Mouse (Mus musculus): ENCODE results near the gene Gabrb1. TPM values are rescaled to one million over a fixed set of nuclear protein-coding genes. Genes with fewer than 3 reads are reported as not detected.

The Gabrb1 gene
- total RNA-seq, 1 experiment, result 0.04 TPM

DNA sequence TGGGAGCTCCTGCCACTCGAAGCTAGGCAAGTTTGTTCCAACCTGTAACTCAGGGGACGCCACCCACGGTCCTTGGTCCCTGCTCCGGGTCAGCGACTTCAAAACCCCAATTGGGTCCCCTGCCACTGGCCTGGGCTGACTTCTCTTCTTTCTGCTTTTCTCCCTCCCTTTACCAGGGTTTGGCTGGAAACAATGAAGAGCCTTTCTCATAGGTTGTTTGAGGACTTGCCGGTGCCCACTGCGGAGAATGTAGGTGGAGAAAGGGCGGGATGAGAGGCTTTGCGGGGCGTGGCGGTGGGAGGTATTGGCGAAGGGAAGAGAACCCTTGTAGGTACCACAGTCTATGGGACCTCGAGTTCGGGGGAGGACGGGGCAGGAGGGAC, 193 bp downstream of the Gabrb1 start, which contains the start of gene Gabra4:
Gene Gabra4 (minus strand): TSS at position 194 of the 383 bp plus-strand sequence.
- no peaks in the 10 kb centered on the region for H3K36me3 ChIP-seq (ENCODE audit: control insufficient read depth, insufficient read depth, low read length, poor library complexity, severe bottlenecking)
- TF ChIP-seq MAFK (IDR thresholded peaks at IDR 0.05; ENCODE audit: insufficient read depth, low read depth, low read length) (no peak), CHD2 (IDR thresholded peaks at IDR 0.05; ENCODE audit: low read depth, low read length) (no peak), ZC3H11A (IDR thresholded peaks at IDR 0.05; ENCODE audit: borderline replicate concordance, low read depth, low read length) (no peak), ZNF384 (IDR thresholded peaks at IDR 0.05; ENCODE audit: low read depth, low read length) (no peak), HCFC1 (IDR thresholded peaks at IDR 0.05; ENCODE audit: borderline replicate concordance, insufficient read depth, low read length) (no peak)
- in situ Hi-C loops (cut with MboI; ENCODE audit: low sequenced_read_pairs in 2 of 2, unreplicated experiment in 2 of 2), result no loop called here
- no peak within 1 kb of the TSS for H3K27ac ChIP-seq (ENCODE audit: insufficient read depth, low read depth, low read length, poor library complexity, severe bottlenecking)
- peak within 1 kb of the TSS; percentile 49; the same call in 1 of the 2 replicates for H3K9ac ChIP-seq (ENCODE audit: insufficient read depth, low read depth, low read length, poor library complexity, severe bottlenecking)
- H3K4me3 ChIP-seq (ENCODE audit: insufficient read depth in 1 of 2, low read depth in 1 of 2, low read length in 2 of 2, poor library complexity in 1 of 2, severe bottlenecking in 1 of 2), result peak within 1 kb of the TSS; percentile 51 to 72
- DNase-seq (ENCODE audit: low read depth, low spot score), result peak; percentile 24
- H3K9me3 ChIP-seq (ENCODE audit: control insufficient read depth, insufficient read depth, low read depth, low read length), result no peaks in the 10 kb centered on the region
- H3K4me1 ChIP-seq (ENCODE audit: control insufficient read depth in 2 of 2, insufficient read depth in 2 of 2, low read length in 2 of 2, poor library complexity in 1 of 2), result no peaks in the 10 kb centered on the region

DNA sequence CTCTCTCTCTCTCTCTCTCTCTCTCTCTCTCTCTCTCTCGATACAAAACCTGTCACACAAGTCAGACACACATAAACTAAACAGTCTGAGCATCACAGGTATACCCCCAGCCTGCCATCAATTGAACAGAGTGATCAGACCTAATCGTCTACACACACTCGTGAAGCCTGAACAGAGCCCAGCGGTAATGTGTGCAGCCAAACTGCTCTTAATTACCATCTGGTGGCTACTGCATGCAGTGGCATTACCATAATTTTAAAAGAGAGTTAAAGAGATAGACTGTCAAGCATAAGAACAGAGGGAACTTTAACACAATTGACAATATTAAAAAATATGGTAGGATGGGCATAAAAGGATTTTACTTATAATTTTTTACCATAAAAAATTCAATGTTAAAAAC, 7.7 kb downstream of the Gabrb1 start:
- no peak for DNase-seq (ENCODE audit: low read depth, low spot score)
- H3K9ac ChIP-seq (ENCODE audit: insufficient read depth, low read depth, low read length, poor library complexity, severe bottlenecking), result no peak overlapping the region
- no peak overlapping the region for H3K4me3 ChIP-seq (ENCODE audit: insufficient read depth in 1 of 2, low read depth in 1 of 2, low read length in 2 of 2, poor library complexity in 1 of 2, severe bottlenecking in 1 of 2)
- no peak for TF ChIP-seq ZNF384 (IDR thresholded peaks at IDR 0.05; ENCODE audit: low read depth, low read length)
- H3K9me3 ChIP-seq (ENCODE audit: control insufficient read depth, insufficient read depth, low read depth, low read length), result no peaks in the 10 kb centered on the region
- H3K27ac ChIP-seq (ENCODE audit: insufficient read depth, low read depth, low read length, poor library complexity, severe bottlenecking), result no peak overlapping the region
- H3K4me1 ChIP-seq (ENCODE audit: control insufficient read depth in 2 of 2, insufficient read depth in 2 of 2, low read length in 2 of 2, poor library complexity in 1 of 2), result no peaks in the 10 kb centered on the region
- in situ Hi-C loops (cut with MboI; ENCODE audit: low sequenced_read_pairs in 2 of 2, unreplicated experiment in 2 of 2), result no loop called here
- no peaks in the 10 kb centered on the region for H3K36me3 ChIP-seq (ENCODE audit: control insufficient read depth, insufficient read depth, low read length, poor library complexity, severe bottlenecking)

- Histone ChIP-seq H3K27ac (ENCODE audit: insufficient read depth, low read depth, low read length, poor library complexity, severe bottlenecking) (no peak overlapping the region), H3K9me3 (ENCODE audit: control insufficient read depth, insufficient read depth, low read depth, low read length) (no peaks in the 10 kb centered on the region), H3K4me3 (ENCODE audit: insufficient read depth in 1 of 2, low read depth in 1 of 2, low read length in 2 of 2, poor library complexity in 1 of 2, severe bottlenecking in 1 of 2) (peak overlapping the region in 1 of 2 experiments; percentile 75; a peak in 2 of 4 replicates), H3K4me1 (ENCODE audit: control insufficient read depth in 2 of 2, insufficient read depth in 2 of 2, low read length in 2 of 2, poor library complexity in 1 of 2) (peaks cover 0 to 2% of the 10 kb centered on the region in 2 experiments; a peak in 1 of 4 replicates), H3K36me3 (ENCODE audit: control insufficient read depth, insufficient read depth, low read length, poor library complexity, severe bottlenecking) (no peaks in the 10 kb centered on the region), H3K9ac (ENCODE audit: insufficient read depth, low read depth, low read length, poor library complexity, severe bottlenecking) (no peak overlapping the region)
- DNase-seq (ENCODE audit: low read depth, low spot score), result no peak
- in situ Hi-C loops (cut with MboI; ENCODE audit: low sequenced_read_pairs in 2 of 2, unreplicated experiment in 2 of 2), result no loop called here
- no peak for TF ChIP-seq CHD2 (IDR thresholded peaks at IDR 0.05; ENCODE audit: low read depth, low read length)
- no peak for TF ChIP-seq ZNF384 (IDR thresholded peaks at IDR 0.05; ENCODE audit: low read depth, low read length)
- TF ChIP-seq HCFC1 (IDR thresholded peaks at IDR 0.05; ENCODE audit: borderline replicate concordance, insufficient read depth, low read length), result no peak
- no peak for TF ChIP-seq ZC3H11A (IDR thresholded peaks at IDR 0.05; ENCODE audit: borderline replicate concordance, low read depth, low read length)
- TF ChIP-seq MAFK (IDR thresholded peaks at IDR 0.05; ENCODE audit: insufficient read depth, low read depth, low read length), result no peak
These were observed 42.0 kb downstream of the Gabrb1 start for GRCm38 (mm10) chr5:71699696-71700467.

DNA sequence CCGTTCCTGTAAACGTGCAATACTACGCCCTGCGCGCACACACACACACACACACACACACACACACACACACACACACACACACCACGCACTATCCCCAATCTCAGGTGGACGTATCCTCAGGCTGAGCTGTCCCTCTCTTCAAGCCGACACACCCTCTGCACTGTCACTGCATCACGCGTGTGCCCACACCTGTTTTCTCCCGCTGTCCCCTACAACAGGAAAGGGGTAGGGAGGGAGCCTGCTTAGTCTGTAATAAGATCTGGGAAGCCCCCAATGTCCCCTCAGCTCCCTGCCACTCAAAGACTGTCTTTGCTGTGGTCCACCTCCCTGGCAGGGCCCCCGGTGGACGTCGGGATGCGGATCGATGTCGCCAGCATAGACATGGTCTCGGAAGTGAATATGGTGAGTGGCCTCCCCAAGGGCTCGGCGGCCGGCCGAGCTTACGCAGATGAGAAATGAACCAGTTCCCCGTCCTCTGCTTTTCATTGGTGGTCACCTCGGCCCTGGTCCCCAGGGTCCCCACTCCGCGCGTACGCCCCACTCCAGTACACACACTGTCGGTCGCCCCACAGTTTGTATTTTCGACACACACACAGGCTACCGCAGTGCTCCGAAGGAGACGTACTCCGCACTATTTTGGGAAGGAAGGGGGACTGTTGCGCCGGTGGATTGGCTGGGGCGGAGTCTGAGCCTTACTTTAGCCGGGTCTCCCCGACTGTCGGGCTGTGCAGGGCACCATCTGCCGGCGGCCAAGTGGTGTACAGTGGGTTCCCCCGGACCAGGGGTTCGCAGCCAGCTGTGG, 42.8 kb downstream of the Gabrb1 start:
- Histone ChIP-seq H3K36me3 (ENCODE audit: control insufficient read depth, insufficient read depth, low read length, poor library complexity, severe bottlenecking) (no peaks in the 10 kb centered on the region), H3K4me1 (ENCODE audit: control insufficient read depth in 2 of 2, insufficient read depth in 2 of 2, low read length in 2 of 2, poor library complexity in 1 of 2) (peaks cover 0 to 2% of the 10 kb centered on the region in 2 experiments; a peak in 1 of 4 replicates), H3K4me3 (ENCODE audit: insufficient read depth in 1 of 2, low read depth in 1 of 2, low read length in 2 of 2, poor library complexity in 1 of 2, severe bottlenecking in 1 of 2) (peak overlapping the region; percentile 75 to 79), H3K27ac (ENCODE audit: insufficient read depth, low read depth, low read length, poor library complexity, severe bottlenecking) (no peak overlapping the region), H3K9ac (ENCODE audit: insufficient read depth, low read depth, low read length, poor library complexity, severe bottlenecking) (peak overlapping the region; percentile 44; the same call in 1 of the 2 replicates), H3K9me3 (ENCODE audit: control insufficient read depth, insufficient read depth, low read depth, low read length) (no peaks in the 10 kb centered on the region)
- in situ Hi-C loops (cut with MboI; ENCODE audit: low sequenced_read_pairs in 2 of 2, unreplicated experiment in 2 of 2), result no loop called here
- TF ChIP-seq MAFK (IDR thresholded peaks at IDR 0.05; ENCODE audit: insufficient read depth, low read depth, low read length) (no peak), ZC3H11A (IDR thresholded peaks at IDR 0.05; ENCODE audit: borderline replicate concordance, low read depth, low read length) (no peak), CHD2 (IDR thresholded peaks at IDR 0.05; ENCODE audit: low read depth, low read length) (no peak), ZNF384 (IDR thresholded peaks at IDR 0.05; ENCODE audit: low read depth, low read length) (no peak), HCFC1 (IDR thresholded peaks at IDR 0.05; ENCODE audit: borderline replicate concordance, insufficient read depth, low read length) (no peak)
- DNase-seq (ENCODE audit: low read depth, low spot score), result no peak

All from ES-E14 (cell line).